Mouse (Mus musculus): ENCODE data around the gene Inf2. TPM values are rescaled to one million over a fixed set of nuclear protein-coding genes. Genes with fewer than 3 reads are reported as not detected.

Gene Inf2
- polyA plus RNA-seq, 1 experiment: 39.9 TPM

GRCm38 (mm10) chr12:112543941-112544340, 44.6 kb upstream of the Inf2 start:
- TF ChIP-seq POLR2A (IDR thresholded peaks at IDR 0.05; ENCODE audit: low read depth, low read length) (no peak), CTCF (IDR thresholded peaks at IDR 0.05; ENCODE audit: extremely low read depth, insufficient read depth, insufficient read length, insufficient replicate concordance) (no peak)
- H3K4me3 ChIP-seq (ENCODE audit: extremely low read depth, insufficient read depth, insufficient read length): no peak overlapping the region
- no peak for DNase-seq (ENCODE audit: low read depth in 1 of 2, low spot score in 2 of 2)
- 74% methylated on average over 9 of the region's 9 CpGs for WGBS
- no peaks in the 10 kb centered on the region for H3K27me3 ChIP-seq (ENCODE audit: control insufficient read depth, insufficient read depth, low read length)
- no peaks in the 10 kb centered on the region for H3K36me3 ChIP-seq (ENCODE audit: control insufficient read depth, insufficient read depth, low read length)
- no peaks in the 10 kb centered on the region for H3K4me1 ChIP-seq (ENCODE audit: control insufficient read depth, insufficient read depth, insufficient read length)
- no peak overlapping the region for H3K27ac ChIP-seq (ENCODE audit: insufficient read depth, low read length)

DNA sequence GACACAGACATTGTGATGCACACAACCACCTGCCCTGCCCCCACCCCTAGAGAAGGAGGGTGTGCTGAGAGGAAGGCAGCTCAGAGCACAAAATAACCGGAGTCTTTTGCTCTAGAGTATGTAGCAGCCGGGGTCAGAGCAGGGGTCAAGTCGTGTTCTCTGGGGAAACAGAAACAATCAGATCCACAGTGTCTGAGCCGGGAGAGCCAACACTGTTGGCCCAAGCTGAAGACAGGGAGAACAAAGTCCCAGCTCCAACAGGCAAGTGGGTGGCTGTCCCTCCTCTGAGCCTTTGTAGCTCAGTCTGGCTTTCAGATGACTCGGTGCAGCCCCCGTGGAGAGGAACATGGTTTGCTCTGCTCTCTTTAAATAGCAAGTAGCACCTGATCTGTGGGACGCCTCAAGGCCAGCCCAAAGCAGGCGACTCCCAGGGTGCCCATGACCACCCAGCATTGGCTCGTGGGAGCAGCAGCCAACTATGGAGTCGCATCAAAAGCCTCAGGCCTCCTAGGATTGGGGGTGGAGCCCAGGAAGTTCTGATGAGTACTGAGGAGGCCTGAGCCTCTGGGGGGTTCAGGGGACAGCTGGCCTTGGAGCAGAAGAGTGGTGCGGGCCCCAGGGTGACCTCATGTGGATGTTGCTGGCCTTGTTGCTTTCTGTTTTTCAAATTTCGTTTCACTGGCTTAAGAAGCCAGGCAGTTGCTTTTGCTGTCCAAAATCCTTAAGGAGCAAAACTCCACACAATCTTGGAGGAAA, 43.5 kb upstream of the Inf2 start:
- 55% methylated on average over 12 of the region's 12 CpGs for WGBS
- DNase-seq (ENCODE audit: low read depth in 1 of 2, low spot score in 2 of 2): no peak
- Histone ChIP-seq H3K27me3 (ENCODE audit: control insufficient read depth, insufficient read depth, low read length) (no peaks in the 10 kb centered on the region), H3K27ac (ENCODE audit: insufficient read depth, low read length) (no peak overlapping the region), H3K4me1 (ENCODE audit: control insufficient read depth, insufficient read depth, insufficient read length) (no peaks in the 10 kb centered on the region), H3K4me3 (ENCODE audit: extremely low read depth, insufficient read depth, insufficient read length) (no peak overlapping the region), H3K36me3 (ENCODE audit: control insufficient read depth, insufficient read depth, low read length) (no peaks in the 10 kb centered on the region)
- TF ChIP-seq CTCF (IDR thresholded peaks at IDR 0.05; ENCODE audit: extremely low read depth, insufficient read depth, insufficient read length, insufficient replicate concordance): no peak
- no peak for TF ChIP-seq POLR2A (IDR thresholded peaks at IDR 0.05; ENCODE audit: low read depth, low read length)

DNA sequence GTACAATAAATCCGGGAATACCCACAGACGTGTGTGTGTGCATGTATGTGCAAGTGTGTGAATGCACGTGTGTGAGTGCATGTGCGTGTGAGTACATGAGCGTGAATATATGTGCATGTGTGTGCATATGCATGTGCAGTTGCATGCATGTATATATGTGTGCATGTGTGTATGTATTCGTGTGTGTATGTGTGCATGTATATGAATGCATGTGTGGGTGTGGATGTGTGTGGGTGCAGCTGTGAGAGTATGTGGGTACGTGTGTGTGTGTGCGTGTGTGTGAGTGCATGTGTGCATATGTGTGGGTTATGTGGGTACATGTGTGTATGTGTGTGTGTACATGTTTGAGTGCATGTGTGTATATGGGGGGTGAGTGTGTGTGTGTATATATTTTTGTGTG, 42.5 kb upstream of the Inf2 start:
- H3K4me3 ChIP-seq (ENCODE audit: extremely low read depth, insufficient read depth, insufficient read length): no peak overlapping the region
- no peaks in the 10 kb centered on the region for H3K36me3 ChIP-seq (ENCODE audit: control insufficient read depth, insufficient read depth, low read length)
- no peak for DNase-seq (ENCODE audit: low read depth in 1 of 2, low spot score in 2 of 2)
- WGBS: 91% methylated on average over 8 of the region's 8 CpGs
- H3K27ac ChIP-seq (ENCODE audit: insufficient read depth, low read length): no peak overlapping the region
- TF ChIP-seq POLR2A (IDR thresholded peaks at IDR 0.05; ENCODE audit: low read depth, low read length) (no peak), CTCF (IDR thresholded peaks at IDR 0.05; ENCODE audit: extremely low read depth, insufficient read depth, insufficient read length, insufficient replicate concordance) (no peak)
- H3K27me3 ChIP-seq (ENCODE audit: control insufficient read depth, insufficient read depth, low read length): no peaks in the 10 kb centered on the region
- no peaks in the 10 kb centered on the region for H3K4me1 ChIP-seq (ENCODE audit: control insufficient read depth, insufficient read depth, insufficient read length)

GRCm38 (mm10) chr12:112549287-112549686, 39.3 kb upstream of the Inf2 start:
- TF ChIP-seq POLR2A (IDR thresholded peaks at IDR 0.05; ENCODE audit: low read depth, low read length) (no peak), CTCF (IDR thresholded peaks at IDR 0.05; ENCODE audit: extremely low read depth, insufficient read depth, insufficient read length, insufficient replicate concordance) (no peak)
- Histone ChIP-seq H3K27me3 (ENCODE audit: control insufficient read depth, insufficient read depth, low read length) (no peaks in the 10 kb centered on the region), H3K36me3 (ENCODE audit: control insufficient read depth, insufficient read depth, low read length) (no peaks in the 10 kb centered on the region), H3K4me1 (ENCODE audit: control insufficient read depth, insufficient read depth, insufficient read length) (no peaks in the 10 kb centered on the region), H3K27ac (ENCODE audit: insufficient read depth, low read length) (no peak overlapping the region), H3K4me3 (ENCODE audit: extremely low read depth, insufficient read depth, insufficient read length) (no peak overlapping the region)
- WGBS: 88% methylated on average over 1 of the region's 1 CpGs
- no peak for DNase-seq (ENCODE audit: low read depth in 1 of 2, low spot score in 2 of 2)

DNA sequence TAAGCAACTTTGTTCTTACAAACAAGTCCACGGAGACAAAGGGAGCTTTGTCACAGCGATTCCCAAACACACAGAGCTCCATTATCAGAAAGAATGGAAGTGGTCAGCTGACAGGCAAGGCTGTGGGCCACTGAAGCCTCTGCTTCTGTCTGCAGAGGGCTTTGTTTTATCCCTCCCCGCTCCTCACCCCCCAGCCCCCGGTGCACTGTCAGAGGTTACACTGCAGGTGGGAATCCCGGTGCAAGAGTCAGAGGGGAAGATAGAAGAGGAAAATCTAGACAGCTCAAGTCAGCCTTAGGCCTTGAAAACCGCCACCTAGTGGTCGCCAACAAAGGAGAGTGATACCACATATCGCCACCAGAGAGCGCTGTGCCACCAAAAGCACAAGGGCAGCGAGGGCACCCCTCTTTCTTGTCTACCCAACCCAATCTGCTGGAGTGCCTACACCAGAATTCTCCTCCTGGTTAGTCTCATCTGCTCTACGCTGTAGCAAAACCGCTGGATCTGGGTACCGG, 36.7 kb upstream of the Inf2 start:
- WGBS: 12% methylated on average over 13 of the region's 13 CpGs
- Histone ChIP-seq H3K4me3 (ENCODE audit: extremely low read depth, insufficient read depth, insufficient read length) (no peak overlapping the region), H3K4me1 (ENCODE audit: control insufficient read depth, insufficient read depth, insufficient read length) (no peaks in the 10 kb centered on the region), H3K27me3 (ENCODE audit: control insufficient read depth, insufficient read depth, low read length) (no peaks in the 10 kb centered on the region), H3K36me3 (ENCODE audit: control insufficient read depth, insufficient read depth, low read length) (no peaks in the 10 kb centered on the region), H3K27ac (ENCODE audit: insufficient read depth, low read length) (no peak overlapping the region)
- peak; percentile 68 to 76 for DNase-seq (ENCODE audit: low read depth in 1 of 2, low spot score in 2 of 2)
- no peak for TF ChIP-seq POLR2A (IDR thresholded peaks at IDR 0.05; ENCODE audit: low read depth, low read length)
- peak; percentile 100 for TF ChIP-seq CTCF (IDR thresholded peaks at IDR 0.05; ENCODE audit: extremely low read depth, insufficient read depth, insufficient read length, insufficient replicate concordance)

GRCm38 (mm10) chr12:112552520-112552919, 36.1 kb upstream of the Inf2 start:
- Histone ChIP-seq H3K4me1 (ENCODE audit: control insufficient read depth, insufficient read depth, insufficient read length) (no peaks in the 10 kb centered on the region), H3K27ac (ENCODE audit: insufficient read depth, low read length) (no peak overlapping the region), H3K27me3 (ENCODE audit: control insufficient read depth, insufficient read depth, low read length) (no peaks in the 10 kb centered on the region), H3K36me3 (ENCODE audit: control insufficient read depth, insufficient read depth, low read length) (no peaks in the 10 kb centered on the region), H3K4me3 (ENCODE audit: extremely low read depth, insufficient read depth, insufficient read length) (no peak overlapping the region)
- DNase-seq (ENCODE audit: low read depth in 1 of 2, low spot score in 2 of 2): no peak
- TF ChIP-seq POLR2A (IDR thresholded peaks at IDR 0.05; ENCODE audit: low read depth, low read length): no peak
- TF ChIP-seq CTCF (IDR thresholded peaks at IDR 0.05; ENCODE audit: extremely low read depth, insufficient read depth, insufficient read length, insufficient replicate concordance): no peak
- 69% methylated on average over 5 of the region's 5 CpGs for WGBS

- DNase-seq (ENCODE audit: low read depth in 1 of 2, low spot score in 2 of 2): no peak
- Histone ChIP-seq H3K27ac (ENCODE audit: insufficient read depth, low read length) (no peak overlapping the region), H3K4me1 (ENCODE audit: control insufficient read depth, insufficient read depth, insufficient read length) (no peaks in the 10 kb centered on the region), H3K27me3 (ENCODE audit: control insufficient read depth, insufficient read depth, low read length) (no peaks in the 10 kb centered on the region), H3K4me3 (ENCODE audit: extremely low read depth, insufficient read depth, insufficient read length) (no peak overlapping the region), H3K36me3 (ENCODE audit: control insufficient read depth, insufficient read depth, low read length) (no peaks in the 10 kb centered on the region)
- TF ChIP-seq CTCF (IDR thresholded peaks at IDR 0.05; ENCODE audit: extremely low read depth, insufficient read depth, insufficient read length, insufficient replicate concordance): no peak
- TF ChIP-seq POLR2A (IDR thresholded peaks at IDR 0.05; ENCODE audit: low read depth, low read length): no peak
- 66% methylated on average over 12 of the region's 12 CpGs for WGBS
Measured at GRCm38 (mm10) chr12:112554900-112555299, 33.7 kb upstream of the Inf2 start.
